Mouse (Mus musculus): ENCODE measurements around the gene Slc18a2.

- TF ChIP-seq MAFK (IDR thresholded peaks at IDR 0.05; ENCODE audit: insufficient read depth, low read depth, low read length) (no peak), ZNF384 (IDR thresholded peaks at IDR 0.05; ENCODE audit: low read depth, low read length) (no peak), HCFC1 (IDR thresholded peaks at IDR 0.05; ENCODE audit: borderline replicate concordance, insufficient read depth, low read length) (no peak), ZC3H11A (IDR thresholded peaks at IDR 0.05; ENCODE audit: borderline replicate concordance, low read depth, low read length) (no peak)
Measured at GRCm38 (mm10) chr19:59289042-59289441, 28.3 kb downstream of the Slc18a2 start.
